Mouse (Mus musculus) layer of hippocampus, adult 2 months (tissue): ENCODE data around the gene Podxl. TPM values are rescaled to one million over a fixed set of nuclear protein-coding genes. Genes with fewer than 3 reads are reported as not detected.
"Not testable (repeated sequence)": the region's sequence is repeated elsewhere in the genome, so short reads cannot be mapped to it uniquely, and the experiment has no call there.

Source experiments
- DNase-seq, 2 experiments: peaks; one replicate each; pipeline ENCODE4 v3.0.0; 2022; ENCODE audit warnings: low spot score in 2 of 2
- H3K27ac ChIP-seq: fragments of 200-600 bp; 2 replicates; pipeline ENCODE4 v1.8.1; 2022
- H3K4me3 ChIP-seq: fragments of 200-600 bp; 2 replicates; pipeline ENCODE4 v1.8.1; 2022; ENCODE audit warnings: mild to moderate bottlenecking
- CTCF ChIP-seq: fragments of 200-600 bp; conservative IDR thresholded peaks from 2 replicates; pipeline ENCODE4 v1.8.1; 2022; ENCODE audit warnings: antibody characterized with exemption, mild to moderate bottlenecking, moderate library complexity
- total RNA-seq, 2 experiments: library from RNA; stranded (reverse); gene quantifications; 2 replicates each; pipeline ENCODE4 v1.2.3; 2021

Gene Podxl
- total RNA-seq, 2 experiments from 2014 or later = 16.8 to 18.9 TPM

GRCm38 (mm10) chr6:31592128-31592527, 28.3 kb upstream of the Podxl start:
- no peak for TF ChIP-seq CTCF
- no peak overlapping the region; the same call in 1 of the 2 replicates for H3K27ac ChIP-seq
- DNase-seq = no peak
- H3K4me3 ChIP-seq = no peak overlapping the region

GRCm38 (mm10) chr6:31591676-31592075, 27.9 kb upstream of the Podxl start:
- DNase-seq = no peak
- Histone ChIP-seq H3K27ac (no peak overlapping the region), H3K4me3 (no peak overlapping the region)
- no peak for TF ChIP-seq CTCF

- Histone ChIP-seq H3K4me3 (no peak overlapping the region), H3K27ac (no peak overlapping the region)
- TF ChIP-seq CTCF = no peak
- no peak for DNase-seq
These were observed 27.0 kb upstream of the Podxl start for GRCm38 (mm10) chr6:31590754-31591153.

- H3K27ac ChIP-seq = no peak overlapping the region
- no peak for DNase-seq
- no peak for TF ChIP-seq CTCF
- no peak overlapping the region for H3K4me3 ChIP-seq
These were observed 25.5 kb upstream of the Podxl start for GRCm38 (mm10) chr6:31589268-31589667.

GRCm38 (mm10) chr6:31587655-31588054, 23.9 kb upstream of the Podxl start:
- no peak for TF ChIP-seq CTCF

GRCm38 (mm10) chr6:31586127-31586526, 22.3 kb upstream of the Podxl start:
- Histone ChIP-seq H3K27ac (no peak overlapping the region), H3K4me3 (no peak overlapping the region)
- TF ChIP-seq CTCF = no peak
- DNase-seq = no peak

More at GRCm38 (mm10) chr6:31587655-31588054, 23.9 kb upstream of the Podxl start:
- no peak for DNase-seq
- H3K27ac ChIP-seq = no peak overlapping the region
- H3K4me3 ChIP-seq = no peak overlapping the region

GRCm38 (mm10) chr6:31576151-31576550, 12.4 kb upstream of the Podxl start:
- no peak for TF ChIP-seq CTCF
- H3K4me3 ChIP-seq = no peak overlapping the region
- DNase-seq = peak in 1 of 2 experiments; percentile 37
- peak overlapping the region; percentile 0; the same call in 1 of the 2 replicates for H3K27ac ChIP-seq

- Histone ChIP-seq H3K27ac (peak overlapping the region; percentile 73), H3K4me3 (no peak overlapping the region)
- DNase-seq = peak in 1 of 2 experiments; percentile 42
- TF ChIP-seq CTCF = no peak
These were observed 11.3 kb upstream of the Podxl start for GRCm38 (mm10) chr6:31575063-31575462.

- no peak for TF ChIP-seq CTCF
- H3K27ac ChIP-seq = no peak overlapping the region
- DNase-seq = no peak
- H3K4me3 ChIP-seq = no peak overlapping the region
These were observed 7.7 kb upstream of the Podxl start for GRCm38 (mm10) chr6:31571459-31571858.

GRCm38 (mm10) chr6:31568070-31568595, 4.4 kb upstream of the Podxl start:
- TF ChIP-seq CTCF = no peak
- H3K27ac ChIP-seq = no peak overlapping the region
- H3K4me3 ChIP-seq = no peak overlapping the region
- no peak for DNase-seq

- TF ChIP-seq CTCF = peak; percentile 50
- Histone ChIP-seq H3K4me3 (no peak overlapping the region), H3K27ac (no peak overlapping the region)
- no peak for DNase-seq
These were observed 3.4 kb upstream of the Podxl start for GRCm38 (mm10) chr6:31567200-31567599.

- Histone ChIP-seq H3K4me3 (peak overlapping the region; percentile 66), H3K27ac (no peak overlapping the region)
- no peak for DNase-seq
- TF ChIP-seq CTCF = no peak
These were observed 1.2 kb upstream of the Podxl start for GRCm38 (mm10) chr6:31564901-31565391.

- peak overlapping the region; percentile 64 for H3K27ac ChIP-seq
- TF ChIP-seq CTCF = 0 out of 2 replicates have a peak, but pooled peaks have one; percentile 8
- DNase-seq = no peak
- H3K4me3 ChIP-seq = peak overlapping the region; percentile 66
These were observed 376 bp upstream of the Podxl start for GRCm38 (mm10) chr6:31564182-31564531.

- peak overlapping the region; percentile 66 for H3K4me3 ChIP-seq
- no peak for DNase-seq
- H3K27ac ChIP-seq = peak overlapping the region; percentile 83
- TF ChIP-seq CTCF = no peak
These were observed 1.3 kb downstream of the Podxl start for GRCm38 (mm10) chr6:31562371-31563080.

GRCm38 (mm10) chr6:31561948-31562347, 1.8 kb downstream of the Podxl start:
- DNase-seq = not testable (repeated sequence)
- peak overlapping the region; percentile 66 for H3K4me3 ChIP-seq
- peak overlapping the region; percentile 83; the same call in 1 of the 2 replicates for H3K27ac ChIP-seq
